Mouse (Mus musculus) forebrain, embryonic 13.5 days (tissue): ENCODE measurements around the gene Rrp36. TPM values are rescaled to one million over a fixed set of nuclear protein-coding genes. Genes with fewer than 3 reads are reported as not detected.

ENCODE experiments used
- ATAC-seq: fragments of 200-750 bp; cut with Nextera tagmentation; 2 replicates; pipeline ENCODE4 v1.8.0; 2017
- H3K27ac ChIP-seq: fragments of 300-500 bp; sonication (generic); 2 replicates; pipeline ENCODE4 v1.5.1; 2015; ENCODE audit warnings: inconsistent platforms, mild to moderate bottlenecking, moderate library complexity
- H3K27me3 ChIP-seq: fragments of 300-500 bp; sonication (generic); 2 replicates; pipeline ENCODE4 v1.6.1; 2015; ENCODE audit warnings: mild to moderate bottlenecking, inconsistent platforms
- H3K36me3 ChIP-seq: fragments of 300-500 bp; sonication (generic); 2 replicates; pipeline ENCODE4 v1.6.1; 2015; ENCODE audit warnings: mild to moderate bottlenecking, inconsistent platforms; ENCODE audit not compliant: poor library complexity, severe bottlenecking
- H3K4me1 ChIP-seq: fragments of 300-500 bp; sonication (generic); 2 replicates; pipeline ENCODE4 v1.6.1; 2015; ENCODE audit warnings: inconsistent platforms
- H3K4me2 ChIP-seq: fragments of 300-500 bp; sonication (generic); 2 replicates; pipeline ENCODE4 v1.6.1; 2015; ENCODE audit warnings: inconsistent platforms, mild to moderate bottlenecking, moderate library complexity
- H3K4me3 ChIP-seq: fragments of 300-500 bp; sonication (generic); 2 replicates; pipeline ENCODE4 v1.5.1; 2015; ENCODE audit warnings: mild to moderate bottlenecking, inconsistent platforms
- H3K9ac ChIP-seq: fragments of 300-500 bp; sonication (generic); 2 replicates; pipeline ENCODE4 v1.6.1; 2015; ENCODE audit warnings: mild to moderate bottlenecking, inconsistent platforms
- H3K9me3 ChIP-seq: fragments of 300-500 bp; sonication (generic); replicated peaks from 2 replicates; pipeline ENCODE4 v1.6.1; 2016; ENCODE audit warnings: inconsistent platforms
- WGBS: fragments of 180-500 bp; shearing (Covaris S2); methylation state at CpG from one replicate; pipeline ENCODE4 v1.1.7; 2015; 5-methylcytosine and 5-hydroxymethylcytosine counted together
- polyA plus RNA-seq: library from polyadenylated mRNA; unstranded; fragments of >200 nt; fragmentation: Nextera tagmentation; extraction: Ambion mirVana; gene quantifications from 2 replicates; pipeline ENCODE4 v1.2.1, GENCODE M21; 2015

Rrp36 gene
- polyA plus RNA-seq, 1 experiment from 2014 or later: 54.5 TPM

GRCm38 (mm10) chr17:46619683-46620357 is 54.3 kb downstream of the Rrp36 start:
- ATAC-seq: no peak
- H3K4me3 ChIP-seq: no peak overlapping the region
- peaks cover 74% of the 10 kb centered on the region for H3K4me1 ChIP-seq
- peak overlapping the region; percentile 55 for H3K9ac ChIP-seq
- H3K27ac ChIP-seq: peak overlapping the region; percentile 86
- WGBS: 32% methylated on average over 16 of the region's 16 CpGs
- H3K36me3 ChIP-seq: no peaks in the 10 kb centered on the region
- no peaks in the 10 kb centered on the region for H3K27me3 ChIP-seq
- H3K4me2 ChIP-seq: peak overlapping the region; percentile 46
- no peaks in the 10 kb centered on the region for H3K9me3 ChIP-seq

GRCm38 (mm10) chr17:46618769-46619682 is 55.1 kb downstream of the Rrp36 start:
- Histone ChIP-seq H3K9ac (peak overlapping the region; percentile 55), H3K4me2 (peak overlapping the region; percentile 46), H3K36me3 (no peaks in the 10 kb centered on the region), H3K4me1 (peaks cover 70% of the 10 kb centered on the region), H3K4me3 (peak overlapping the region; percentile 3; the same call in 1 of the 2 replicates), H3K9me3 (no peaks in the 10 kb centered on the region), H3K27ac (peak overlapping the region; percentile 86), H3K27me3 (no peaks in the 10 kb centered on the region)
- ATAC-seq: 0 out of 2 replicates have a peak, but pooled peaks have one; percentile 28
- 4% methylated on average over 27 of the region's 27 CpGs for WGBS

- Histone ChIP-seq H3K27ac (peak overlapping the region; percentile 86), H3K9ac (peak overlapping the region; percentile 55; the same call in 1 of the 2 replicates), H3K36me3 (no peaks in the 10 kb centered on the region), H3K9me3 (no peaks in the 10 kb centered on the region), H3K4me1 (peaks cover 70% of the 10 kb centered on the region), H3K4me3 (0 out of 2 replicates have a peak overlapping the region, but pooled peaks have one; percentile 3), H3K4me2 (peak overlapping the region; percentile 46), H3K27me3 (no peaks in the 10 kb centered on the region)
- no peak for ATAC-seq
- WGBS: 7% methylated on average over 6 of the region's 6 CpGs
Measured at GRCm38 (mm10) chr17:46618394-46618768, 55.8 kb downstream of the Rrp36 start.

GRCm38 (mm10) chr17:46617799-46618198 is 56.4 kb downstream of the Rrp36 start:
- ATAC-seq: no peak
- peak overlapping the region; percentile 86; the same call in 1 of the 2 replicates for H3K27ac ChIP-seq

More at GRCm38 (mm10) chr17:46617799-46618198, 56.4 kb downstream of the Rrp36 start:
- peaks cover 70% of the 10 kb centered on the region for H3K4me1 ChIP-seq
- H3K4me3 ChIP-seq: 0 out of 2 replicates have a peak overlapping the region, but pooled peaks have one; percentile 3
- H3K9me3 ChIP-seq: no peaks in the 10 kb centered on the region
- H3K36me3 ChIP-seq: no peaks in the 10 kb centered on the region
- peak overlapping the region; percentile 55; the same call in 1 of the 2 replicates for H3K9ac ChIP-seq
- 53% methylated on average over 12 of the region's 12 CpGs for WGBS
- H3K27me3 ChIP-seq: no peaks in the 10 kb centered on the region
- peak overlapping the region; percentile 46 for H3K4me2 ChIP-seq

Other genes starting within 250 kb of the Rrp36 start
- gene Crip3, start 245.4 kb downstream of the Rrp36 start, polyA plus RNA-seq: 0.75 and 0.89 TPM in 2 replicates
- gene Slc22a7, start 235.9 kb downstream of the Rrp36 start, polyA plus RNA-seq: 0.13 TPM in 1 of 2 replicates, not detected in the other
- 3.7 and 4.1 TPM in 2 replicates for gene Ttbk1, start 186.7 kb downstream of the Rrp36 start, polyA plus RNA-seq
- gene Dnph1, start 177.6 kb downstream of the Rrp36 start, polyA plus RNA-seq: 51.2 and 59.0 TPM in 2 replicates
- gene Cul9, start 128.0 kb downstream of the Rrp36 start, polyA plus RNA-seq: 9.8 and 12.4 TPM in 2 replicates
- gene Srf, start 118.2 kb downstream of the Rrp36 start, polyA plus RNA-seq: 4.2 and 4.4 TPM in 2 replicates
- 32.5 and 35.3 TPM in 2 replicates for gene Ptk7, start 44.8 kb downstream of the Rrp36 start, polyA plus RNA-seq
- gene Klc4, start 28.3 kb downstream of the Rrp36 start, polyA plus RNA-seq: 44.3 and 47.7 TPM in 2 replicates
- gene Mrpl2, start 28.1 kb downstream of the Rrp36 start, polyA plus RNA-seq: 89.0 and 97.3 TPM in 2 replicates
- 33.5 and 39.0 TPM in 2 replicates for gene Cul7, start 24.0 kb downstream of the Rrp36 start, polyA plus RNA-seq
- gene Mea1, start 4.4 kb upstream of the Rrp36 start, polyA plus RNA-seq: 196 and 208 TPM in 2 replicates
- gene Klhdc3, start 6.6 kb upstream of the Rrp36 start, polyA plus RNA-seq: 145 and 147 TPM in 2 replicates
- gene Ppp2r5d, start 30.8 kb upstream of the Rrp36 start, polyA plus RNA-seq: 85.4 and 103 TPM in 2 replicates
- gene Pex6, start 37.1 kb upstream of the Rrp36 start, polyA plus RNA-seq: 18.9 and 21.3 TPM in 2 replicates
- 0.52 and 0.58 TPM in 2 replicates for gene Gnmt, start 54.8 kb upstream of the Rrp36 start, polyA plus RNA-seq
- 56.2 and 60.0 TPM in 2 replicates for gene Cnpy3, start 77.9 kb upstream of the Rrp36 start, polyA plus RNA-seq
- gene Ptcra, start 89.4 kb upstream of the Rrp36 start, polyA plus RNA-seq: 0.21 and 0.45 TPM in 2 replicates
- 64.2 and 69.0 TPM in 2 replicates for gene 2310039H08Rik, start 98.3 kb upstream of the Rrp36 start, polyA plus RNA-seq
- gene Rpl7l1, start 108.3 kb upstream of the Rrp36 start, polyA plus RNA-seq: 142 and 143 TPM in 2 replicates
- 5.2 and 5.8 TPM in 2 replicates for gene Bicral, start 184.1 kb upstream of the Rrp36 start, polyA plus RNA-seq
- 51.3 and 53.5 TPM in 2 replicates for gene Tbcc, start 216.3 kb upstream of the Rrp36 start, polyA plus RNA-seq
- not detected in 2 replicates for gene Prph2, start 236.1 kb upstream of the Rrp36 start, polyA plus RNA-seq